Mouse (Mus musculus) lung, adult 18-20 months (tissue): Measurements from ENCODE around the gene H2afz.
"Not testable (repeated sequence)": the region's sequence is repeated elsewhere in the genome, so short reads cannot be mapped to it uniquely, and the experiment has no call there.

Source experiments
- DNase-seq, 2 experiments: peaks; one replicate each; pipeline ENCODE4 v3.0.0; 2022; ENCODE audit warnings: mixed read lengths in 2 of 2

Gene H2afz

GRCm38 (mm10) chr3:137864124-137864987 is at the start of gene H2afz:
TSS of gene H2afz (plus strand) at chr3:137864487.
- peak; percentile 98 for DNase-seq

GRCm38 (mm10) chr3:137818713-137819112 is 45.6 kb upstream of the H2afz start:
- DNase-seq, result no peak

GRCm38 (mm10) chr3:137820688-137821467 is 43.4 kb upstream of the H2afz start:
- DNase-seq, result no peak

- DNase-seq, result no peak
Observed at GRCm38 (mm10) chr3:137823317-137823716, 41.0 kb upstream of the H2afz start.

GRCm38 (mm10) chr3:137827678-137828077 is 36.6 kb upstream of the H2afz start:
- DNase-seq, result no peak

GRCm38 (mm10) chr3:137831156-137831555 is 33.1 kb upstream of the H2afz start:
- no peak for DNase-seq

GRCm38 (mm10) chr3:137833128-137833527 is 31.2 kb upstream of the H2afz start:
- DNase-seq, result no peak

- DNase-seq, result no peak
Observed at GRCm38 (mm10) chr3:137833698-137834097, 30.6 kb upstream of the H2afz start.

GRCm38 (mm10) chr3:137836543-137836942 is 27.7 kb upstream of the H2afz start:
- no peak for DNase-seq

GRCm38 (mm10) chr3:137838160-137838559 is 26.1 kb upstream of the H2afz start:
- DNase-seq, result no peak

- no peak for DNase-seq
Observed at GRCm38 (mm10) chr3:137842944-137843343, 21.3 kb upstream of the H2afz start.

- no peak for DNase-seq
Observed at GRCm38 (mm10) chr3:137844263-137844662, 20.0 kb upstream of the H2afz start.

- no peak for DNase-seq
Observed at GRCm38 (mm10) chr3:137846552-137846951, 17.7 kb upstream of the H2afz start.

- peak in 1 of 2 experiments; percentile 28 for DNase-seq
Observed at GRCm38 (mm10) chr3:137848354-137848753, 15.9 kb upstream of the H2afz start.

GRCm38 (mm10) chr3:137849697-137850096 is 14.6 kb upstream of the H2afz start:
- no peak for DNase-seq

- no peak for DNase-seq
Observed at GRCm38 (mm10) chr3:137851196-137851595, 13.1 kb upstream of the H2afz start.

- DNase-seq, result not testable (repeated sequence)
Observed at GRCm38 (mm10) chr3:137853011-137853410, 11.3 kb upstream of the H2afz start.

- DNase-seq, result no peak
Observed at GRCm38 (mm10) chr3:137855328-137855727, 9.0 kb upstream of the H2afz start.

GRCm38 (mm10) chr3:137856061-137856460 is 8.2 kb upstream of the H2afz start:
- no peak for DNase-seq

- no peak for DNase-seq
Observed at GRCm38 (mm10) chr3:137860394-137861170, 3.7 kb upstream of the H2afz start.

- DNase-seq, result no peak
Observed at GRCm38 (mm10) chr3:137861436-137861835, 2.9 kb upstream of the H2afz start.

- DNase-seq, result no peak
Observed at GRCm38 (mm10) chr3:137862600-137862999, 1.7 kb upstream of the H2afz start.
